Mouse (Mus musculus) frontal cortex, postnatal 25 days (tissue): Measurements from ENCODE around the gene Zfp598.
"Not testable (repeated sequence)": the region's sequence is repeated elsewhere in the genome, so short reads cannot be mapped to it uniquely, and the experiment has no call there.

Experiments used
- DNase-seq, 2 experiments: peaks; one replicate each; pipeline ENCODE4 v3.0.0; 2022; ENCODE audit warnings: low spot score in 2 of 2

The Zfp598 gene

DNA sequence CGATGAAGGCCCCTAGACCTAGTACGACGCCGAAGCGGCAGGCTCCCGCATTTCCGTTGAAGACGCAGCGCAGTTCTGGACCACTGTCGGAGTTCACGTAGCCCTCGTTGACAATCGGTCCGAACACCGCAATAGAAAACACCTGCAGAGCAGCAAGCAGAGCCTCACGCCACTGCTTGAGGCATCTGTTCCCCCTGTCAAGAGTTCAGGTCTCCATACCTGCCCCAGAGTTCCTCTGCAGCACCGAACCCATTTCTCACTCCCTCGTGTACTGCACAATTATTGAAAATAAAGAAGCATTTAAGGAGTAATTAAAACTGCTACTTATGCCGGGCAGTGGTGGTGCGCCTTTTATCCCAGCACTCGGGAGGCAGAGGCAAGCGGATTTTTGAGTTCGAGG lies 18.1 kb downstream of the Zfp598 start:
- DNase-seq = no peak

DNA sequence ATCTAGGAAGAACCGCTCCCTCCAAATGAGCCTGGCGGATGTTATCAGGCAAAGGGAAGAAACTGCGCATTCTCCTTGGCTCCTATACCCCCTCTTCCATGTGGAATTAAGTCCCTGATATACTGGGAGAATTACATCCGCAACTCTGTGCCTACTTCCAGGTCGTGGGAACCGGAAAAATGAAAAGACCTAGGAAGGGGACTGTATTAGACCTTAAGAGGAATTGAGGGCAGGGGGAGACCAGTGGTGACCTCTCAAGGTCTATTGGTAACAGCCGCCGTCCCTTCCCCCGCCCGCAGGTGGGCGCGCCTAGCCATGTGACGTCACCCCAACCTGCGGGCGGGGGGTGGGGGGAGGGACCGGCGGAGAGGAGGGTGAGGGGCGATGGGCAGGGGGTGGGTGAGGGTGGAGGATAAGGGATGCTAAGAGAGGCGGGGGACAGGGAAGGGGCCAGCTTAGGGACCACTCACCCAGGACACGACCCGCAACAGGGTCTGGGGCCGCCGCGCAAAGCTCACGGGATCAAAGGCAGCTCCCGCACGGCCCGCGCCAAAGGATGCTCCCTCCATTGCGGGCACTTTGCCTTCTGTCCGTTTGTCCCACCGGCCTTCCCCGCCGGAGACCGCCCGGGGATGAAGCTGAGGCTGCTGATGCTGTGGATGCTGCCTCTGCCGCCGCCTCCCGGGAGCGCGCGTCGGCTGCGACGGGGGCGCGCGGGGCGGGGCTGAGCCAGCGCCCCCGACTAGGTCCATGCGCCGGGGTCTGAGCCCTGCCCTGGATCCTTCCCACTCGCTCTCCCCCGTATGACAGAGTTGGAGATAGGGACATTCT lies 20.0 kb downstream of the Zfp598 start, which contains the start of gene Syngr3:
Gene Syngr3 (minus strand): TSS at position 705 of the 831 bp plus-strand sequence.
- DNase-seq = peak in 1 of 2 experiments; percentile 34

DNA sequence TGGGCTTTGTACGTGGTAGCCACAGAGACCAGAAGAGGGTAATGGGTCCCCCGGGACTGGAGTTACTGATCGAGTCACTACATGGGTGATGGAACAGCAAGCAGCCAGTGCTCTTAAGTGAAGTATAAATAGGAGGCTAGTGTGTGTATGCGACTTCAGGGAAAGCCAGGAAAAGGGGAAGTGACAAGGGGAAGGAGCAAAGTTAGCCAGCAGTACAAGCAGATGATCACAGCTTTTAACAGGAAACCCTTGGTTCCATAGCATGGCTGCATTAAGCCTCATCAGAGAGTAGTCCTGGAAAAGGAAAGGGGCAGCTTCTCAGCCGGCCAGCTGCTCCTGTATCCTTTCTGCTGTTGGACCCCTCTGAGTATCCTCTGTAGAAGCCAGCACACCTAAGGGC lies 22.9 kb downstream of the Zfp598 start:
- no peak for DNase-seq

DNA sequence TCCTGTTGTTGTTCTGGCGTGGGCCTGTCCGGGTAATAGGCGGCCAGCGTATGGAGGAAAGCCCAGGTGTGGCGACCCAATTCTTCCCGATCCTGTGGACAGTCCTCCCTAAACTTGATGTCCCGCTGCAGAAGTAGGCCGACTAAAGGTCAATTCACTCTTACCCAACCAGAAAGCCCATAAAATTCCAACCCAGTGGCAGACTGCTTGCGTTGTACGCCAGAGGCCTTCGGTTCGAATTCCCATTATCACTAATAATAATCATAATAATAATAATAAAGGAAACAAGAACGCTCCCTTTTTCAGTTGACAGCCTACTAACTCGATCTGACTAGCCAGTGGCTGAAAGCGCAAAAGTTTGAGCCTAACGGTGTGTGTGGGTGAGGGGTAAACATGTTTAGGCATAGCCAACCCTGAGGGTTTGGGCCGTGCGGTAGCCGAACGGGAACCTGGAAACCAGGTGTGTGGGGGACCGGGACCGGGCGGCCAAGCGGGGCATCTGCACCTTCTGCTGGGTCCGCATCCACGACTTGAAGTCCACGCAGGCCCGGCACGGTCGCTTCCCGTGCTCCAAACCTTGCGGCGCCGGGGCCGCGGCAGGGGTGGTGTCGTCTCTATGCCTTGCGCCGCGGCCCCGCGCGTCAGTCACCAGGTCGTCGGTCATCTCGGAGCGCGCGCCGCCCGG lies 26.0 kb downstream of the Zfp598 start:
- no peak for DNase-seq

DNA sequence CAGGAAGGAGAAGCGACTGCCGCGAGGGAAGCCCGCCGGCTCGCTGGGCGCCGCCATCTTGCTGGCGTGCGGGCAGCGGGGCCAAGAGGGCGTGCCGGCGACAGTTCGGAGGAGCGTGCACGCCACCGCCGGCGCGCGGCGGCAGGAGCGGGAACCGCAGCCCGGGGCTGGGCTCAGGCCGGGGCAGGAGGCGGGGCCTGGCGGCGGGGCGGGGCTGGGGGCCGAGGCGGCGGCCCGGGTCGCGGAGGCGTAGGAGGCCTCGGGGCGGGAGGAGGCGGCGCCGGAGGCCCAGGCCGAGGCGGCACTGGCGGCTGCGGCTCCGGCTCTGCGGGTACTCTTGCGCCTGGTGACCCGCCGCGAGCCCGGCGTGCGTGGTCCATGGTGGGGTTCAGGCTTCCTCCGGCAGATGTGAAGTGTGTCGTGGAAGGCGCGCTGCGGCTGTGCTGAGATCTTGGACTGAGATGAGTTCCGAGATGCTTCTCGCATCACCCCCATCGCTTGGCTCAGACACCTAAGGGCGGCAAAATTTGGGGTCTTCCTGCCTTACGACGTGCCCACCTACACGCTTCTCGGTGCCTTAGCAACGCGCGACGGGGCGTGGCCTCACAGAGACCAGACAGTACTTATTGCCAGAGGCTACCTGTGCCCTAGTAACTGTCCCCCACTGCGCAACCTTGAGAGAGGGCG lies 26.7 kb downstream of the Zfp598 start, which contains the start of the genes Gfer and Noxo1:
Gene Gfer (minus strand): TSS at position 146 of the 687 bp plus-strand sequence.
Gene Noxo1 (plus strand): TSS at position 224 of the 687 bp plus-strand sequence.
- DNase-seq = peak; percentile 52 to 67

DNA sequence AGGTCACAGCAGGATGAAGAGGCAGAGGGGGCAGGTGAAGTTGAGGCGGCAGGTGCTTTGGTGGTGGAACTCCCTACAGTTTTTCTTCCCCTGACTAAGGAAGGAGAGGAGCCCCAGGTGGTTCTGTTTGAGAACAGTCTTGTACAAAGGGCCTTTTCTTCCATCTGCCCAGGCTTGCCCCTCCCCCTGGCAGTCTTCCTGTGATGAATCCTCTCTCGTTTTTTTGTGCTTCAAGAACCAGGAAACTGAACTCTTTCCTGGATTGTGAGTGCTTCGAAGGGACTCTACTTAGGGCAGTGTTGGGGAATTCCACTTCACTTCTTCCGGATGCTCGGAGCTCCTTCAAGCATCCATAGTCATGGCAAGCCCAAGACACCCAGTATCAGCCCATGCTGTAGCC lies 28.5 kb downstream of the Zfp598 start:
- no peak for DNase-seq

DNA sequence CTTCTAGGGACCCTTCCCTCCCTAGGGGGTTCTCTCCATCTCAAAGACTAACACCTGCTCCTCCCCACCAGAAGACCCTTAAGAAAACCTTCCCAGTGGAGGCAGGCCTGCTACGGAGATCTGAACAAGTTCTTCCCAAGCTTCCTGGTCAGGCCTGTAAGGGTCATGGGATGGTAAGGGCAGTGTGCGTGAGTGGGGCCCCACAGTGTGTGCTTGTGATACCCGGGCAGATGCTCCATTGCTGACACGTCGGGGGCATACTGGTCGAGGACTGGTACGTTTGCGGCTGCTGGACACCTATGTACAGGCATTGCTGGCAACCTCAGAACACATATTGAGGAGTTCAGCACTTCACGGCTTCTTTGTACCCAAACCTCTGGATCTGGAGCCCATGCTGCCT lies 29.2 kb downstream of the Zfp598 start:
- no peak for DNase-seq

DNA sequence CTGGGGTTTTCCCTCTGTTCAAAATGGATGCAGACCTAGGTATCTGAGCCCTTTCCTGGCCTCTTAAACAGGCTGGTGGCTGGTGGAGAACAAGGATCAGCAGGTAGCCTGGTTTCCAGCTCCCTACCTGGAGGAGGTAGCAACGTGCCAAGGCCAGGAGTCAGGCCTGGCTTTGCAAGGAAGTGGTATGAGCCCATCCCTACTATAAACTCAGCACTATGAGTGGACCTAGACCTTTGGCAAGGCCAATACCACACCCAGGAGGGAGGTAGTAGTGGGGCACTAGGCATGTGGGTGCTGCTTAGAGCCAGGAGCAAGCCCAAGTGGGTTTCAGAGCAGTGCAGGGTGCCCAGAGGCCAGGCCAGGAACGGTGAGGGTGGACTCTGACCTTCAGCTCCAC lies 30.0 kb downstream of the Zfp598 start:
- DNase-seq = no peak

DNA sequence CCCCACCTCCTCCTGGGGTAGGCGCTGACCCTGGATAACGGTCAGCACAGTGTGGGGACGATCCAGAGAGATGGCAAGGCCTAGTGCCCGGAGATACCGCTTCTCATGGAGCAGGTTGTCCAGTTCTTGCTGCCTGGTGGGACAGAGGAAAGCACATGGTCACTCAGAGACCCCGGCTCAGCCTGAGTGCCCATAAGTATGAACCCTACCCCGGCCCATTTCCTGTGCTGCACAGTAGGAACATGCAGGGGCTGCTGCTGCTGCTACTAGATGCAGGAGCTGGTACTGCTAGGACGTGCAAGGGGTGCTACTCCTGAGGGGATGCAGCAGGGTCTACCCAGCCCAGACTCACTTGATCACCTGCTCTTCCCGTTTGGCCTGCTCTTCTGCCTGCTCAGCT lies 31.8 kb downstream of the Zfp598 start:
- no peak for DNase-seq

DNA sequence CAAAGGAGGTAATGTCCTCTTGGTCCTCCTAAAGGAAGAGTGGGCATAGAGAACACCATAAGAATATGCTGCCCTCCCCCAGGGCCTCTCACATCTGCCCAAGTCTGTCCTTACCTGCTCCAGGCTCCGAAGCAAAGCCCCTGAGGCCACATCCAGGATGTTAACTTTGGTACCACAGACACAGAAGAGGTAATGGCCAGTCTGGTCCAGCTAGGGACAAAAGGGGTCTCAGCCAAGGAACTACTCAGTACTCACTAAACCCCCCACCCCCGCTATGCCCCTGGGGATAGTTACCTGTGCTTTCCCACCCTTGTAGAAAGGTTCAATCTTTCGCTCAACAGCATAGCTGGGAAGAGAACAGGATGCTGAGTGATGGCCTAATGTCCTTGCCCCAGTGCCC lies 36.3 kb downstream of the Zfp598 start:
- DNase-seq = no peak

DNA sequence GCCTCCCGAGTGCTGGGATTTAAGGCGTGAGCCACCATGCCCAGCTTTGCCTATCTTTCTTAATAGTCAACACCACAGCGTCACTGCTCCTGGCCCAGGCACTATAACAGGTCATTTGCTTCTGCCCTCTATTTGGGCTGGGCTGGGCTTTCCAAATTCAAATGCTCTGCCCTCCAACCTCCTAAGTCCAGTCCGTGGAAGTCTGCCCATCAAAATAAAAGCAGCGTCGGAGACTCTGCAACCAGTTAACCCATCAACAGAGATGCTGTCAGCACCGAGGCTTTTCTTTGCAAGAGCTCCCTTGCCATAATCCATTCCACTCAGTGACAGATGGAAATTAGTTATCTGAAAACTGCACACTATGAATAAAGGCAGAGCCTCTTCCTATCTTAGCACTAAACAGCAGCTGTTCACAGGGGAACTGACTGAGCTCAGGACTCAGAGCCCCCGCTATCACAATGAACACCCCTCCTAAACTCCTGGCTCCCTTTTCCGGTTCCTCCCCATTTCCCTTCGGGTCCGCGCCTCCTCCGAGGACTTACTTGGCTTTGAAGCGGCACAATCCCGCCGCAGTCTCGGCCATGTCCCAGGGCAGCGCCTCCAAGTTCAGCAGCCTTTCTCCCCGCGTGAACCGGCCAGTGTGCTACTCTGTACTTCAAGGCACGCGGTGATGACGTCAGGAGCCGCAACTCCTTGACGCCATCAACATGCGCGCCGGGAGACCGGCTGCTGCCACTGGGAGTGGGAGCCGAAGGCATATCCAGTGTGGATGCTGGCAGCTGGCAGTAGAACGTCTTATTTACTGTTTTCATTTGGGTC lies 37.7 kb downstream of the Zfp598 start, which contains the start of gene Tbl3:
Gene Tbl3 (minus strand): TSS at position 679 of the 819 bp plus-strand sequence.
- peak; percentile 93 to 95 for DNase-seq

DNA sequence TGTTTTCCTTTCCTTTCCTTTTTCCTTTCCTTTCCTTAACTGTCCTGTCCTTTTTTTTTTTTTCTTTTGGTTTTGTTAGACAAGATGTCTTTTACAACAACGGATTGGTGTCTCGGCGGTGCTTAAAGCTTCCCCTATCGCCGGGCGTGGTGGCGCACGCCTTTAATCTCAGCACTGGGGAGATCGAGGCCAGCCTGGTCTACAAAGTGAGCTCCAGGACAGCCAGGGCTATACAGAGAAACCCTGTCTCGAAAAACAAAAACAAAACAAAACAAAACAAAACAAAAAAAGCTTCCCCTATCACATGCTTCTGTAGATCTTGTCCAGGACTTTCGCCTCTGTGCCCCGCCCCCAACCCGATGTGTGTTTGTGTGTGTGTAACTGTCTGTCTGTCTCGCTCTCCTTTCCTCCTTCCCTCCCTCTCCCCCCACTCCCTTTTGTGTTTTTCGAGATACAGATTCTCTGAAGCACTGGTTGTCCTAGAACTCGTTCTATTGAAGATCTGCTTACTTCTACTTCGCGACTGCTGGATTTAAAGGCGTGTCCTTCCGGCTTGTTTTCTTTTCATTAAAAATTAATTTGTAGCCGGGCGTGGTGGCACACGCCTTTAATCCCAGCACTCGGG lies 38.4 kb downstream of the Zfp598 start:
- no peak for DNase-seq

DNA sequence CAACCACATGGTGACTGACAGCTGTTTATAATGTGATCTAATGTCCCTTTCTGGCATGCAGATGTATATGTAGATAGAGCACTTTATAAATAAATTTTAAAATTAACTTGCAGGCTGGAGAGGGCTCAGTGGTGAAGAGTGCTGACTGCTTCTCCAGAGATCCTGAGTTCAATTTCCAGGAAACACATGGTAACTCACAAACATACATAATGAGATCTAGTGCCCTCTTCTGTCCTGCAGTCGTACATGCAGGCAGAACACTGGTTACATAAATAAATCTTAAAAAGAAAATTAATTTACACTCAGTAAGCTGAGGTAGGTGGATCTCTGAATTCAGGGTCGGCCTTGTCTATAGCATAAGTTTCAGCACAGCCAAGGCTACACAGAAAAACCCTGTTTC lies 39.2 kb downstream of the Zfp598 start:
- DNase-seq = no peak

DNA sequence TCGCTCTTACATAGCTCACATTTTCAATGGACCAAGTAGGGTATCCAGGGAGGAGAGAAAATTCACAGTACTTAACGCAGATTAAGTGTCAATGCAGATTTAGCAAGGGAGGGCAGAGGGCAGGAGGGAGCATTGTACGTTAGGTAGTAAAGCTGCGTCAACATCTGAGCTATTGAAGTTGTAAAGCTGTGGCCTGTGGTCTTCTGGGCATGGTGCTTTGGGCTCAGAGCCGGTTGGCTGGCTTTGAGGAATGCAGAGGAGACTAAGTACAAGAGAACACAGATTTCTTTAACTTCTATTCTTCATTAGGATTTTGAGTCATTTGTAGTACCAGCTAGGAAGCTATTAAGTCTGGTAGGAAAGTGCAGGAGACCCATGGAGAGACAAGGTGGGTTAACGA lies 46.1 kb downstream of the Zfp598 start:
- DNase-seq = no peak

DNA sequence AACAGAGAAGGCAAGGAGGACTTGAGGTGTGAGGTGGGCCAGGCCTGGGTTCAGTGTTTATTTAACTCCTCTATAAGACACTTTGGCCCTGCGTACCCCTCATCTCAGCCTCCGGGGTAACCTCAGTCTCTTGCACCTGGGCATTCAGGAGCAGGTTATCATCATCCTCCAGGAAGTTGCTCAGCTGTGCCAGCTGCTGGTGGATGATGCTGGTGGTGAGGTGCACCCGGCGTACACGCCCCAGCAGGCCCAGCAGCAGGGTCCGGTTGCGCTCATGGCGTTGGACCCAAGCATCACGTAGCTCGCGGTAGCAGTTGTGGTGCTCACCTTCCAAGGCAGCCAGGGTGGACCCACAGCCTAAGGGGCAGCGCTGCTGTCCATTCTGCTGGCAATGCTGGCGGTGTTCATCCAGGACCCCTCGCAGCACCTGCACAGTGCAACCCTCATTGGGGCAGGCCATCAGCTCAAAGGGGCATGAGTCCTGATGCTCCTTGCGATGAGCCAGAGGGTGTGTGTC lies 46.7 kb downstream of the Zfp598 start:
- no peak for DNase-seq

DNA sequence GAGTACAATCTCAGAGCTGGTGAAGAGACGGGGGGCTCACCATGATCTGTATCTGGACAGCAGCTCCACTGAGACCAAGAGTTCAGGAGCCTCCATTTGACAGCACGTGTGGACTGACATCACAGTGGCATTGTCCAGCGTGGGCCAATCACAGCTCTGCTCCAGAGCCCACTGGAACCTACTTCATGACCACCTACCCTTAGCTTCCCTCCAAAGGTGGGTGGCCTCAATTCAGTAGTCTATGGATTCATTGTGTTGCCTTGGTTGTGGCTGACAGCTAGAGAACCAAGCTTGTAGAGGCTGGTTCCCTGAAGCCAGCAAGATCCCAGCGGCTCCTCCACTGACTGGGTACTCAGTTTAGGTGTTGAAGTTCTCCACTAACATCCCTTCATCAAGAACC lies 48.5 kb downstream of the Zfp598 start, which contains the start of the genes Rnf151 and Rps2:
Gene Rnf151 (minus strand): TSS at position 121 of the 400 bp plus-strand sequence.
Gene Rps2 (plus strand): TSS at position 174 of the 400 bp plus-strand sequence.
- DNase-seq = no peak

DNA sequence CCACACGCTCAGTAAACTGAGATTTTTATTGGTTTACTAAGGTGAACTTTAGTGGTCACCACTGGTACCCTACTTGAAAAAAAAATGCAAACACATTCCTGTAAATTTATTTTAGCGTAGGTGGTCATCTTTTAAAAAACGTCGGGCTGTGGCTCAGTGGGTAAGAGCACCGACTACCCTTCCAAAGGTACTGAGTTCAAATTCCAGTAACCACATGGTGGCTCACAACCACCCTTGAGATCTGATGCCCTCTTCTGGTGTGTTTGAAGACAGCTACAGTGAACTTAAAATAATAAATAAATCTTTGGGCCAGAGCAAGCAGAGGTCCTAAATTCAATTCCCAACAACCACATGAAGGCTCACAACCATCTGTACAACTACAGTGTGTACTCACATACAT lies 49.5 kb downstream of the Zfp598 start:
- not testable (repeated sequence) for DNase-seq

DNA sequence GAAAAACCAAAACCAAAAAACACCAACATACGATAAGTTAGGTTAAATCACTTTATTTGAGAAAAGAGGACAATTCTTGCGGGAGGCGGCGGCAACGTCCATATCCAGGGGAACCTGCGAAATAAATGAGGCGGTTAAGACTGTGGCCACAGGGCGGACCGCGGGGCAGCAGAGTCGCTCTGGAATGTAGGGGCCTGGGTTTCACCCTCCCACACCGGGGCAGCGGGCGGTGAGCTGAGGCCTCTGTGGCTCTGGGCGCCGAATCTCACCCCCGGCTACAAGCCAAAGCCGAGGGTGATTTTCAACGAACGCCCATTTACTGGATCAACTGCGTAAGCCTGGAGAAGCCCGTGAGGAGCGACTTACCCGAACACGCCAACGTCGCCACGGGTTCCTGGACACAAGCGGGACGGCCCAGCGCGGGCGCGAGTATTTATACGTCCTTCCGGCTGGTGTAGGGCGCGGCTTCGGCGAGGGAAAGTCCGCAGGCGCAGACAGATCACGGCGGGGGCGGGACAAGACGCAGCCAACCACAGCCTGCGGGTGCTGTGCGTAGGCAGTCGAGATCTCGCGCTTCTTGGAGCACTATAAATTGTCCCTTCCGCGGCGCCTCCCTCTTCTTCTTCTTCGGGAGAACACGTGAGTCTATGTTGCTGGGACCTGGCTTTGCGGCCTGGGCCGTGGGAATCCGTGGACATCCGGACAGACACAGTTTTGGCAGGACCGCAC lies 50.2 kb downstream of the Zfp598 start:
- peak; percentile 96 to 98 for DNase-seq

DNA sequence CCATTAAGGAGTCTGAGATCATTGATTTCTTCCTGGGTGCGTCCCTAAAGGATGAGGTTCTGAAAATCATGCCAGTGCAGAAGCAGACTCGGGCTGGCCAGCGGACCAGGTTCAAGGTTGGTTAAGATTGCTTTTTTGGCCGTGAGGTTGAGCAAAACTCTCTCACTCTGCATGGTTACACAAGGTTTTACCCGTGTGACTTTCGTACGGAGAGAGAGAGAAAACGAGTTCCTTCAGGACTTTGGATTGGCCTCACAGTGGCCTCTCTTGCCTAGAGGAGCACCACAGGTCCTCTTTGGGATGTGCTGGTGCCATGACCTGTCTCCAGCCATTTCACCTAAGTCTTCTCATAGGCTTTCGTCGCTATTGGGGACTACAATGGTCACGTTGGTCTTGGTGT lies 51.1 kb downstream of the Zfp598 start:
- not testable (repeated sequence) for DNase-seq
